Mouse (Mus musculus): Measurements from ENCODE around the gene N4bp2l2. TPM values are rescaled to one million over a fixed set of nuclear protein-coding genes. Genes with fewer than 3 reads are reported as not detected.
"Not testable (repeated sequence)": the region's sequence is repeated elsewhere in the genome, so short reads cannot be mapped to it uniquely, and the experiment has no call there.

Gene N4bp2l2
- total RNA-seq (2014; fragmentation: Nextera tagmentation) (73.5 and 80.6 TPM in 2 replicates), total RNA-seq (2017) (96.2 and 105 TPM in 2 replicates)

DNA sequence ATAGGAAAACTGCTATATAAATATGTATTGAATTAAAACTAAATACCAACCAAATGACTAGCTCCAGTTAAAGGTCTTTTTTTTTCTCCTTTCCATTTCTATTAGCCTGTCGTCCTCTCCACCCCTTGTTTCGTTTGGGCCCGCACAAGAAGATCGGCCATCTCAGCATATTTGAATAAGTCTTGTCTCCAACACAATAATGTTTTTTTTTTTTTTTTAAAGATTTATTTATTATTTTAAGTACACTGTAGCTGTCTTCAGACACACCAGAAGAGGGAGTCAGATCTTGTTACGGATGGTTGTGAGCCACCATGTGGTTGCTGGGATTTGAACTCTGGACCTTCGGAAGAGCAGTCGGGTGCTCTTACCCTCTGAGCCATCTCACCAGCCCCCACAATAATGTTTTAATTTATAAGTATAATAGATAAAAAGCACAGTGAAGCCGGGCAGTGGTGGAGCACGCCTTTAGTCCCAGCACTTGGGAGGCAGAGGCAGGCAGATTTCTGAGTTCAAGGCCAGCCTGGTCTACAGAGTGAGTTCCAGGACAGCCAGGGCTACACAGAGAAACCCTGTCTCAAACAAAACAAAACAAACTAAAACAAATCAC, at the start of gene N4bp2l2:
TSS of gene N4bp2l2 (minus strand) at position 51 of the 607 bp plus-strand sequence.
- ATAC-seq (replicated peaks; ENCODE audit: poor library complexity, severe bottlenecking) = not testable (repeated sequence)

DNA sequence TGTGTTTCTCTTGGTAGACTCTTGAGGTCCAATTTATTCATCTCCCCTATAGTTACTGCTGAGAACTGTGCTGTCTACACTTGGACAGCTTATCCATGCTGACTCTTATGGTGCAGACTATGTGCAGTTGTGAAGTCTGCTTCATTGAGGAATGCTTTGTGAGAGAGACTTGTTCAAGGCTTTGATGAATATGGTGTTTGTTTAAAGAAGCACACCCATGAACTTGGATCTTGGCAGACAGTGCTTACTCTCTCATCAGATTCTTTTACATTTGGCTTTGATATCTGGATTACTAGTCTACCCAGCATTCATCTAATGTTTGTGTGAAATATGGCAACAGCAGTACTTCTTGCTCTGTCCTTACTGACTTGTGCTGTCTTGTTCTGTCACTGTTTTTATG, 47.4 kb upstream of the N4bp2l2 start:
- ATAC-seq (replicated peaks; ENCODE audit: poor library complexity, severe bottlenecking) = no peak

DNA sequence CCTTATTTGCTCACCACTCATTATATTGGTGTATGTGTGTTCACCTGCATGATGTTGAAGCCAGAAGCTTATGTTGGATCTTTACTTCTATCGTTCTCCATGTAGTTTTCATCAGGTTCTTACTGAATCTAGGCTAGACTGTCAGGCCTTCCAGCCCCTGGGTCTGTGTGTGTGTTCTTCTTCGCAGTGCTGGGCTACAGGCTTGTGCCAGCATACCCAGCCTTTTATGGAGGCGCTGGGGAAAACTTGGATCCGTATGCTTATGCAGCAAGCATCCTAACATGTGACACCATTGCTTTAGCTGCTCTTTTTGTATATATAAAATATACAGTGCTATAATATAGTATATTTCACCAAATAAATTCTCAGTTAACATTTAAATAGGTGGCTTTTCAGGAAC, 45.5 kb upstream of the N4bp2l2 start:
- ATAC-seq (replicated peaks; ENCODE audit: poor library complexity, severe bottlenecking) = no peak

DNA sequence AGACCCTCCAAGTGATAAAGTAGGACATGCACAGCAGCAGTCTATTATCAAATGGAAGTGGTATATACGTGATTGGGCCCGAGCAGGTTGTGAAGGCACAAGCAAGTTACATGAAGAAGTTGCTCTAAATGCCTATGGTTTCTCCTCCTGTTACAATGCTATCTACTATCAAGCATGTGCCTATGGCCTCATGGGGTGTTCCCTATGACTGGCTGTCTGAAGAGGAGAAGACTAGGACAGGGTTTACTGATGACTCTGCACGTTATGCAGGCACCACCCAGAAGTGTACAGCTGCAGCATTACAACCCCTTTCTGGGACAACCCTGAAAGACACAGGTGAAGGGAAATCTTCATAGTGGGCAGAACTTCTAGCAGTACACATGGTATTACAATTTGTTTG, 41.2 kb upstream of the N4bp2l2 start:
- ATAC-seq (replicated peaks; ENCODE audit: poor library complexity, severe bottlenecking) = not testable (repeated sequence)

DNA sequence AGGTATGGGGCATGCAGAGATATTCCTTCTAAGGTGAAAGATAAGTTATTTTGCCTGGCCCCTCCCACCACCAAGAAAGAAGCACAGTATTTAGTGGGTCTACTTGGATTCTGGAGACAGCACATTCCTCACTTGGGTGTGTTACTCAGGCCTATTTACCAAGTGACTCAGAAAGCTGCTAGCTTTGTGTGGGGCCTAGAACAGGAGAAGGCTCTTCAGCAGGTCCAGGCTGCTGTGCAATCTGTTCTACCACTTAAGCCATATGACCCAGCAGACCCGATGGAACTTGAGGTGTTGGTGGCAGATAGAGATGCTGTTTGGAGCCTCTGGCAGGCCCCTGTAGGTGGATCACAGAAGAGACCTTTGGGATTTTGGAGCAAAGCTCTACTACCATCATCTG, 40.7 kb upstream of the N4bp2l2 start:
- not testable (repeated sequence) for ATAC-seq (replicated peaks; ENCODE audit: poor library complexity, severe bottlenecking)

DNA sequence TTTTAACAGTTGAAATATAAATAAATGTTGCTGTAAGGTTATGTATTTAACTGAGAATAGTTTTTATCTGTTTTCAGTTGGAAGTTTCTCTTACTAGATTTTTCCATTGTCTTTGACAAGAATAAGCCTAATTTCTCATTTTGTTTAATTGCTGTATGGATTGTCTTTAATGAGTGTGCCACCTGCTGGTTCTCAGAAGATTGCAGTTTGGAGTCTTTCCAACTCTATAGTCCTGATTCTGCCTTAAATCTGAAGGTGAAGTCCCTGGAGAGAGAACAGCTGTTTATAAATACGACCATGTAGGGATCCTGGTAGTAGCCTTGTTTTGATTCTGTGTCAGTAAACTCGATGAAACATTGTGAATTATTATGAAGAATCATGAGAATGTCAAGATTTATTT, 36.7 kb upstream of the N4bp2l2 start:
- ATAC-seq (replicated peaks; ENCODE audit: poor library complexity, severe bottlenecking) = peak; percentile 79

DNA sequence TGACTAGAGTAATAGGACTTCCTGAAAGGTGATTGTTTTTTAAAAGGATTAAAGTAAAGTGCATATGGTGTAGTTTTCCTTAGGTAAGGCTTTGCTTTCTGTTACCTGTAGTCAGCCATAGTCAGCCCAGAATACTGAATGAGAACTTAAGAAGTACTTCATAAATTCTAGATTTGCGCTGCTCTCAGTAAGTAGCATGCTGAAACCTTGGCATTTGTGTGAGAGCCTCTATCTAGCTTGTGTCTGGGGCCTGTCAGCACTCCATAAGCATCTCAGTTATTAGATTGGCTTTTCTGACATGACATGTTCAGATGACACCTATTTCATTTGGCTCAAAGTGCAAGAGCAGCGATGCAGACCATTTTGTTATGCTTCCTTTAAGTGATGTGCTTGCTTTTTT, 27.3 kb upstream of the N4bp2l2 start:
- ATAC-seq (replicated peaks; ENCODE audit: poor library complexity, severe bottlenecking) = no peak

DNA sequence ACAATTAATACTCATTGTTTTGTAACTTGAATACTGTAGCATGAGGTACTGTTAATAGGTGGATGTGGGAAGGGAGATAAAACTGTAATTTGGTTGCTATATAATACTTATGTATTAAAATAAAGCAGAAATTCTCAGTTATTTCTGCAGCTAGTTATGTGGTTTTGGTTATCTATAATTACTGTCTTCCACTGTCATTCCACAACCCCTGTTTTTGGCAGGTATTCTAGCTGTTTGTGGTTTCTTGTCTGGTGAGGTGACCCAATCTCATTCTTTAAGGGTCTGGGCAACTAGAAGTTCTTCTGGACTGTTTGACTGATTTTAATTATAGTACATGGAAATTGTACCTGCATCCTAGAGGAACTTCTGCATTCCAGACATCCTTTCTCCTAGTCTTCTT, 24.7 kb upstream of the N4bp2l2 start:
- ATAC-seq (replicated peaks; ENCODE audit: poor library complexity, severe bottlenecking) = 0 out of 2 replicates have a peak, but pooled peaks have one; percentile 9

DNA sequence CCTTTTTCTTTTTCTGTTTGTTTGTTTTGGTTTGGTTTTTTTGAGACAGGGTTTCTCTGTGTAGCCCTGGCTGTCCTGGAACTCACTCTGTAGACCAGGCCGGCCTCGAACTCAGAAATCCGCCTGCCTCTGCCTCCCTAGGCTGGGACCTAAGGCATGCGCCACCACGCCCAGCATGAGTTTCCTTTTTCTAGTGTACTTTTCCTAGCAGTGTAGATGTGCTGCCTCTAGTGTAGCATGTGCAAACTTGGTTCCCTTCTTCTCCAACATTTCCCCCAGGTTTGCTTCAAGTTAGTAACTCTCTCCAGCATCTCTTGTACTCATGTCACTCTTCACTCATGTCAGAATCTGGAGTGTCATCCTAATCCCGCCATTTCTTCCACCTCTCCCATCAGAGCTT, 16.9 kb upstream of the N4bp2l2 start:
- ATAC-seq (replicated peaks; ENCODE audit: poor library complexity, severe bottlenecking) = not testable (repeated sequence)

DNA sequence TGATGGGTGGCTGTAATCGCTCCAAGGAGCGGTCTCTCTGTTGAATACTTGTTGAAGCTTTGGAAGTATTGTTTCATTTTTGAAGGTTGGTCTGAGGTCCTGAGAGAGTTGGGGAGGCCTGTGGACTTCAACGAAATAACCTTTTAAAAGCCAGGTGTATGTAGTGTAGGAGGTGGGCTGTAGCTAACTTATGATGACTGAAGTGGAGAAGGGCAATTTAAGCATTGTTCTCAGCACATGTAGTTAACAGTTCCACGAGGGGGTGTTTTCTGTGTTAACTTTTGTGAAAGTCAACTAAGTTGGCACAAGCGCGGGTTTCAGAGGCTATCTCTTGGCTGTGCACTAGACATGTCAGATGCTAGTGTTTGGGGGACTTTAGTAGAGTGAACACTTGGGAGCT, 8.9 kb upstream of the N4bp2l2 start:
- no peak for ATAC-seq (replicated peaks; ENCODE audit: poor library complexity, severe bottlenecking)

DNA sequence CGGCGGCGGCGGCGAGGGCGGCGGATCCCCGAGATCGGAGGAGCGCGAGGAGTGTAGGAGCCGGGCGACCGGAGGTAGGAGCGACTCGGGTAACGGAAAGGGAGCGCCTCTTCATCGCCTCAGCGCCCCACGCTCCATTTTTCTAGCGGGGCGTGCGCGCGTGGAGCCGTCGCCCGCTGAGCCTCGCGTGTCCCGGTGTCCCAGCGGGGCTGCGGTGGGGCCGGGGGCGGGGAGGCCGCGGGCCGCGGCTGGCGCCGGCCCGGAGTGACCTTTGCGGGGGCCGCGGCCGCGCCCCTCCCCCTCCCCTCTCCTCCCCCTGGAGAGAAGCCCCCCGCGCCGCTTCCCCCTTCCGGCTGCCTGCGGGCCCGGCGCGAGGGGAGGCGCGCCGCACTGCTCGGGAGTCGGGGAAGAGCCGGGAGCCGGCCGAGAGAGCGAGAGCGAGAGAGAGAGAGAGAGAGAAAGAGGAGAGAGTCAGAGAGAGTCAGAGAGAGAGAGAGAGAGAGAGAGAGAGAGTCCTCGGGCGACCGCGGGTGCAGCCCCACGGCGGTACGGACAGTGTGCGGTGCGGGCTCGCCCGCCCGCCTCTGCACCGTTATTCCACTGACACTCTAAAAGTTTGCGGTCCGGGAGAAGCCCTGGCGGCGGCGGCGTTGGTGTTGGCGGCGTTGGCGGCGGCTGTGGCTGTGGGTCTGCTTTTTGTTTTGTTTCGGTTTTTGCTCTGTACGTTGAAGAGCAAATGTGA, 8.1 kb upstream of the N4bp2l2 start:
- ATAC-seq (replicated peaks; ENCODE audit: poor library complexity, severe bottlenecking) = peak; percentile 26

DNA sequence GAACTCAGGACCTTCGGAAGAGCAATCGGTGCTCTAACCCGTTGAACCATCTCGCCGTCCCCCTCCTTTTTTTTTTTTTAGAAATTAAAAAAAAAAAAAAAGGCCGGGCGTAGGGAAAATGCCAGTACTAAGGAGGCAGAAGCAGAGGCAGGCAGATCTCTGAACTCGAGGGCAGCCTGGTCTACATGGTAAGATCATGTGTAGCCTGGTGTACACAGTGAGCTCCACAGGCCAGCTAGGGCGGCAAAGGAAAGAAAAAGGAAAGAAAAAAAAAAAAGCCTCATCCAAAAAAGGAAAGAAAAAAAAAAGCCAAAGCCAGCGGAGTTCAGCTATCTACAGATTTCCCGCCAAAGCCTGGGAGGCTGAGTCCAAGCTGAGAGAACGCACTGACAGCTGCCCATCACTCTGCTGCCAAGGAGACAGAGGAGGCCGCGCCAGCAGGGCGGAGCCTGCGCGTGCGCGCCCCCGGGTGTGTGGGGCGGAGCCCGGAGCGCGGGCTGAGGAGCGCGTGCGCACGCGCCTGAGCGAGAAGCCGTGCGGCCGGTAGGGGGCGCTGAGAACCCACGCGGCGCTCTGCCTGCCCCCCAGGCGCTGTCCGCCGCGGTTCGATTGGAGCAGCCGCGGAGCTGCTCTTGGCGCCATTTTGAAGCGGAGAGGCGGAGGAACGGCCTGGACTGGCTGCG, 7.3 kb upstream of the N4bp2l2 start, which contains the start of gene Pds5b:
TSS of gene Pds5b (plus strand) at position 587 of the 683 bp plus-strand sequence.
- ATAC-seq (replicated peaks; ENCODE audit: poor library complexity, severe bottlenecking) = peak; percentile 95

DNA sequence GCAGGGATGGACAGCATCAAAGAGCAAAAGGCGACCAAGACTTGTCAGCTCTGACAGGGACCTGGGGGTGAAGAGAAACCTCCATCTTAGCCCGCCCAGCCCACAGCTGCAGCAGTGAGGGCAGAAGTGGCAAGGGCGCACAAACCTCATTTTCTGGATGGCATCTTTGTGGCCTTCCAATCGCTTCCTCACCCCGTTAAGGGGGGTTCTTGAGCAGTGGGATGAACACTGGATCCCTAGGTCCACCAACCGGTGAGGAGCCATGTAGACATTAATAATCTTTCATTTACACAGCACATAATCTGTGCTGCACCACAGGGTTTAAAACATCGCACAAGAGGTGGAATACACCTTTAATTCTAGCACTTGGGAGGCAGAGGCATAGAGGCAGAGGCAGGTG, 6.4 kb upstream of the N4bp2l2 start:
- no peak for ATAC-seq (replicated peaks; ENCODE audit: poor library complexity, severe bottlenecking)

DNA sequence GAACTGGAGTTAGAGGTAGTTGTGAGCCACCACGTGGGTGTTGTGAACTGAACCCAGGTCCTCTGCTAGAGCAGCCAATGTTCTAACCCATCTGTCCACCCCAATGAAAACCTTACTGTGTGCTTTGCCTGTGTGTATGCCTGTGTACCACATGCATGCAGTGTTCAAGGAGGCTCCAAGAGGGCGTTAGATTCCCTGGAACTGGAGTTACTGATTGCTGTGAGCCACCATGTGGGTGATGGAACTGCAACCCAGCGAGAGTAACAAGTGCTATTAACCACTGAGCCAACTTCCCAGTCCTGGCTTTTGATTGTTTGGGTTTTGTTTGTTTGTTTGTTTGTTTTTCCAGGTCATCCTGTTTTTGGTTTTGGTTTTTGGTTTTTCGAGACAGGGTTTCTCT, 2.7 kb upstream of the N4bp2l2 start:
- no peak for ATAC-seq (replicated peaks; ENCODE audit: poor library complexity, severe bottlenecking)

DNA sequence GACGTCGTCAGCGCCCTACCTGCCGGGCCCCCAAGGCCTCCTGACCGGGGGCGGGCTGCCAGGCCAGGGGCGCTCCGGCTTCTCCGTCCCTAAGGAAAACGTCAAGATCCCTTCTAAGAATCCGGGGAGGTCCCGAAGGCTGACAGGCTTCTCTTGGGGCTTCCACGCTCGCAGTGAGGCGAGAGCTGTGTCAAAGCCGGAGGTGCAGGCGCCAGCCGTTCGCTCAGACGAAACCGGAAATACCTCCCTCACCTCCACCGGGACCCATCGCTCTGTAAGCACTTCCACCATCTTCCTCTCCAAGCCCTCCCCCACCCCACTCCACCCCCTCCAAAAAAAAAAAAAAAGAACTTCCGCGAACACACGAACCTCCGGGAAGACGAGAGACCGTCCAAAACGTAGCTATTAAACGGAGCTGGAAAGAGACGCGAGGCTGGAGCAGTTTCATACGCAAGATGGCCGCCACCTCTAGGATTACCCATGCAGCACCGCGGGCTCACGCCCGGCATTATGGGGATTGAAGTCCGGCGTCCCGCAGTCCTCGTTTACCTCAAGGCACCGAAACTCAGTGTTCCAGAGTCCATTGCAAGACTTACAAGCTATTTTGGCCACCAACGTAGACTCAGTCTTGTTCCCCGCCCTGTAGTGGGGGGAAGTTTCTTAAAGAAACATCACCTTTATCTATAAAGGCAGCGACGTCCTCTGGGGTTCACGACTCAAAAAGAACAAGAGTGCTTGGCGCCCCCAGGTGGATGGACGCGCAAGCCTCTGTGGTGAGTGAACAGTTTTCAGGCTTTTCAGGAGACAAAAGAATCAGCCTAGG, 640 bp downstream of the N4bp2l2 start:
- peak; percentile 94 for ATAC-seq (replicated peaks; ENCODE audit: poor library complexity, severe bottlenecking)

DNA sequence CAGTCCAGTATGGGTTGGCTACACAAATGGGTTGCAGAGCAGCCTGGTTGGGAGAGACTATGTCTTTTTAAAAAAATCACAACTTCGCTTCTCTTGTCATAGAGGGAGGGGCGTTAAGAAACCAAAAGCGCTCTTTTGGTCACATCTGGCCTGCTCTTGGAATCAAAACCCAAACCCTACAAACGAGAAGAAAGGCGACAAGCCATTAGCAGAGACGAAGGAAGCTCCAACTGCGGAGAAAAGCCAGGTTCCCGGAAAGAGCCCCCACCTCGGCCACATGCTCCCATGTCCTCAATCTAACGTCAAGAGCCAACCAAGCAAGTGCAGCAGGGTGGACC, 1.2 kb downstream of the N4bp2l2 start:
- ATAC-seq (replicated peaks; ENCODE audit: poor library complexity, severe bottlenecking) = peak; percentile 46

DNA sequence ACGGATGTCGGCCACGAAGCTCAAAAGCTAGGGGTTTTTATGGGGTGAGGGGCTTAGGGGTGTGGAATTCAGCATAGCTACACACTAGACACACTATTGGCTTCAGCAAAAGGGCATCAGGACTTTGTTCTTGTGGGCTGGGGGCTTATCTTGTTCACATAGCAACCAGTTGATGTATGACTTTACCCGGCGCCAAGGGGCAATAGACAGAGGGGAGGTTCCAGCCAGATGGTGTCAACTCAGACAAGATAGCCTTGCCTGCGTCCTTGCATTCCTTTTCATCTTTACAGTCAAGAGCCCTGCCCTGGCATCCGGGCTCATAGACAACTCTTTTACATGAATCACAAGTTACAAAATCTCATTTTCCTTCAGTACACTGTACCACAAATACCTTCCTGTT, 2.1 kb downstream of the N4bp2l2 start:
- not testable (repeated sequence) for ATAC-seq (replicated peaks; ENCODE audit: poor library complexity, severe bottlenecking)

DNA sequence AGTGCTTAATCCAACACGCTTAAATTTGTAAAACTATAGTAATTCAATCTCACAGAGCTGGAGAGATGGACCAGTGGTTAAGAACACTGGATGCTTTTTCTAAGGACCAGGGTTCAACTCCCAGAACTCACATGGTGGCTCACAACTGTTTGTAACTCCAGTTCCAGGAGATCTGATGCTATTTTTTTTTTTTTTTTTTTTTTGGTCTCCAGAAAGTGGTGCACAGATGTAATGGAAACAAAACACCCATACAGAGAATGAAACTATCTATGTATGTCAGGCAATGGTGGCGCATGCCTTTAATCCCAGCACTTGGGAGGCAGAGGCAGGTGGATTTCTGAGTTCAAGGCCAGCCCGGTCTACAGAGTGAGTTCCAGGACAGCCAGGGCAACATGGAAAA, 5.7 kb downstream of the N4bp2l2 start:
- ATAC-seq (replicated peaks; ENCODE audit: poor library complexity, severe bottlenecking) = not testable (repeated sequence)

DNA sequence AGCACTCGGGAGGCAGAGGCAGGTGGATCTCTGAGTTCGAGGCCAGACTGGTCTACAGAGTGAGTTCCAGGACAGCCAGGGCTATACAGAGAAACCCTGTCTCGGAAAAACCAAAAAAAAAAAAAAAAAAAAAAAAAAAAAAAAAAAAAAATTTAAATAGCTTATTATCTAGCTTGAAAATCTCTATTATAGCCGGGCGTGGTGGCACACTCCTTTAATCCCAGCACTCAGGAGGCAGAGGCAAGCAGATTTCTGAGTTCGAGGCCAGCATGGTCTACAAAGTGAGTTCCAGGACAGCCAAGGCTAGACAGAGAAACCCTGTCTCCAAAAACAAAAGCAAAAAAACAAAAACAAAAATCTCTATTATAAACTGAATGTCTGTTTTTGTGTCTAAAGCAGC, 6.6 kb downstream of the N4bp2l2 start:
- ATAC-seq (replicated peaks; ENCODE audit: poor library complexity, severe bottlenecking) = not testable (repeated sequence)

DNA sequence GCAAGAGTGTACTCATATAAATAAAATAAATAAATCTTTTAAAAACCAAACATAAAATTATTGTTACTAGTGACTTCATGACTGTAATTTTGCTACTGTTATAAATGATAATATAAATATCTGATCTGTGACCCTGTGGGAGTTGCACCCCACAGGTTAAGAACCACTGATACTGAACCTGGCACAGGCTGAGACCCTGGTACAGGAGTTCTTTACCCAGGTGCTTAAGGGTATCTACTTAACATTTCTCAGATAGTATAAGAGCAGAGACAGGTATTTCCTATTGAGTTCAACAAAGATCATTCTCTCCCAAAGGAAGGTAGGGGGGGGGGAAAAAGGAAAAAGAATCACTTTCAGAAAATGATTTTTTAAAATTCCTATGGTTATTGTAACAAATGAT, 11.4 kb downstream of the N4bp2l2 start:
- ATAC-seq (replicated peaks; ENCODE audit: poor library complexity, severe bottlenecking) = no peak

DNA sequence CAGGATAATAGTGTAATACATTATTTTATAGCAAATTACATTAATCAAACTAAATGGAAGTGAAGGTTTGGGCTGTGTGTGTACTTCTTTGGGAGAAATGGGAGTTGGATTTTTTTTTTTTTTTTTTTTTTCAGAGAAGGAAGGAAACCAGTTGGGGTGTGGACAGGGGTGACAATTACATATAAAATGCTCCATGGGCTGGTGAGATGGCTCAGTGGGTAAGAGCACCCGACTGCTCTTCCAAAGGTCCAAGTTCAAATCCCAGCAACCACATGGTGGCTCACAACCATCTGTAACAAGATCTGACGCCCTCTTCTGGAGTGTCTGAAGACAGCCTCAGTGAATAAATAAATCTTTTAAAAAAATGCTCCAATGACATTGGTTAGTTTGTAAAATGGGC, 13.4 kb downstream of the N4bp2l2 start:
- no peak for ATAC-seq (replicated peaks; ENCODE audit: poor library complexity, severe bottlenecking)

Data from granulocyte monocyte progenitor cell, adult 5-6 weeks (primary cell).